Mouse (Mus musculus) common myeloid progenitor, adult 5-6 weeks (primary cell): ENCODE data around the gene Clec1b. TPM values are rescaled to one million over a fixed set of nuclear protein-coding genes. Genes with fewer than 3 reads are reported as not detected.
A peak's percentile ranks its signal among the peaks of the same experiment; 100 is the strongest.

ENCODE experiments used
- ATAC-seq: replicated peaks from 2 replicates; pipeline ENCODE4 v1.8.0; 2016; ENCODE audit warnings: low read depth, mild to moderate bottlenecking, moderate TSS enrichment, inconsistent platforms; ENCODE audit not compliant: poor library complexity, severe bottlenecking
- total RNA-seq: library from RNA; stranded (forward); fragments of 200-1000, 187-1606 nt; gene quantifications from 2 replicates; pipeline ENCODE4 v1.2.3, GENCODE M21; 2017

Gene Clec1b
- total RNA-seq, result 2.4 and 5.3 TPM in 2 replicates

DNA sequence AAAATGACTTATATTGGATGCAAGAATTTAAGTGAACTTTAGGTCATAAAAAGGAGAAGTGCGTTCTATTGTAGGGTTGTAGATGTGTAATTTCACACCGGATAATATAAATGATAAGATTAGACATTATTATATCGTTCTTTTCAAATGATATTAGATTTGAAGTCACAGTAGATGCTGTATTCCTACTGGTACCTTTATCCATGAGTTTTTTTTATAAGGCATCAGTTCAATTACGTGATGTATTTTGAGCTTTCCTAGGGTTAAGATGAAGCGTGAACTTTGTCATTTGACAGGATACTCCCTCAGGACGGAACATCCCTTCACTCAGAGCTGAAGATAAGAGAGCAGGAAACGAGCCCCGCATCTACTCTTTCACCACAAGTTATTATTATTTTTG lies at the start of gene Clec1b:
TSS of gene Clec1b (plus strand) at position 301 of the 400 bp plus-strand sequence.
- no peak for ATAC-seq

DNA sequence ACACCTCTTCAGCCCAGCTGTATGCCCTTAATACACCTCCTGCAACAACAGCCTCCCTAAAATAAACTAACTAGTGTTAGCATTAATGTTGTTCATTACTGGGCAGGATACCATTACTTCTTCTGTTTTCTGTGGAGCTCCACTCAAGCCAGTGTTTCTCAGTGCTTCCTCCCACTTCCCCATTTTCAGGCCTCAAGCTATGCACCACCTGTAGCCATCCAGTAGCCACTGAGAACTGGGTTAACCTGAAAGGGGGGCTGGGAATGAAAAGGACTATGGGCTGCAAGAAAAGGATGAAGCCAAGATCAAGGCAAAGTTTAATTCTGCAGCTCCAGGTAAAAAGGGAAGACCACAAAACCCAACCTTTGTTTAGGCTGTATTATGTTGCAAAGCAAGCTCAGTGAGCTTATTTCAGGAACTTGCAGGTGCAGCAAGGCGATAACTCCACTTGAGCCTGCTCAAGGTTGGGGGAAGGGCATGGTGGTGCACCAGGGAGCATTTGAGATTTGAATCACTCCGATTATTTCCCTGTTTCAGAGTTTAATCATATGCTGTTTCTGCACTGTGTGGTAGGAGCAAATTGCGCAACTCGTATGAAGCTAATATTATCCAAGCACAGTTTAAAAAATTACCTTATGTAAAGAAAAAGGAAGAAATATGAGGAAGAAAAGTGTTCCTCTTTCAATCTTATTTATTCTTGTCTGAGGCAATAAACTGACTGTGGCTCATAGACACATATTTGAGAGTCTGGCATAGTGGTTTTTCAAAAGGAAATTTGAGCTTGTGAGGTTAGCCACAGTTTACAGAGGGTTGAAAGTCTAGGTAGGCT lies 47.4 kb upstream of the Clec1b start:
- ATAC-seq, result peak; percentile 91

DNA sequence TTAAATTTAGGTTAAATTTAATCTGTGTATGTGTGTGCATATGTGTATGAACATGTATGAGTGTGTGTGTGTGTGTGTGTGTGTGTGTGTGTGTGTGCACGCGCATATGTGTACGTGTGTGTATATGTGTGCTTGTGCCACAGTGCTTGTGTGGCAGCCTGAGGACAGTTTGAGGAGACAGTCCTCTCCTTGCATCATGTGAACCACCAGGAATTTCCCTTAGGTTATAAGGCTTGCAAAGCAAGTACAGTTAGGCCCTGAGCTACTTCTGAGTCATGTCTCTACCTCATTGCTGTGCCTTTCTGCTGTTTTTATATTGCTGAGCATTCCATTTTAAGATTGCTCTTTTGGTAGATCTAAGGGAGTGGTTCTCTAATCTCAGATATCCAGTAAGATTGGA lies 46.0 kb upstream of the Clec1b start:
- no peak for ATAC-seq

DNA sequence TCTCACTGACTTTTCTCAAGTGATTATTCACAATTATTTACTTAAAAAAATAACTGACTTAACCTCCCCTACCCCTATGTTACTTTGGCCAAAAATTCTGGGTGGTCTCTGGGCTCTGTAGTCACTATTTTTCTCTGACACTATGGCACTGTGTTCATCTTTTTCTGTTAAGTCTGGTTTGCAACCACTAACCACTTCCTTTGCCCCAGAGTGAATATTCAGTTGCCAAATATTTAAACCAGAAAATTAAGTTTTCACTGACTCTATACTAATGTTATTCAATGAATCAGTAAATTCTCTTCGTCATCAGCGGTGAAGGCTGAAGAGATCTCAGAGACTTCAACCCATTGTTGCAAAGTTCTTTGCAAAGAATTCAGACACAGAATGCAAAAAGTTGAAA lies 41.3 kb upstream of the Clec1b start:
- peak; percentile 80 for ATAC-seq

DNA sequence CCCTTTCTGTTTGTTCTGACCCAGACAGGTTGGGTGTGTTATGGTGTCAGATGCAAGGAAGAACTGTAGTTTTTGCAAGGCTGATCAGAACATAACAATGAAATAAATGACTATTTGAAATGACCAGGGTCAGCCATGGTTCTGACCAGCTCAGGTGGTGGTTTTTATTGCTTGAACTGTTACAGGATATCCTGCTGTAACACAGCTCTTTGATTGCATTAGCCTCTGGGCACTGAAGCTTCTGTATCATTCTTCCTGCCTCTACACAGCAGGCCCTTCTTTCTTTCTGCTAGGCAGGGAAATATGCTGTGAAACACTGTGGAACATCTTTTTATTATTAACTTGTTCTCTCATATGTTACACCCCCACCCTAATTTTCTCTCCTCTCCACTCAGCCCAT lies 40.7 kb upstream of the Clec1b start:
- no peak for ATAC-seq

DNA sequence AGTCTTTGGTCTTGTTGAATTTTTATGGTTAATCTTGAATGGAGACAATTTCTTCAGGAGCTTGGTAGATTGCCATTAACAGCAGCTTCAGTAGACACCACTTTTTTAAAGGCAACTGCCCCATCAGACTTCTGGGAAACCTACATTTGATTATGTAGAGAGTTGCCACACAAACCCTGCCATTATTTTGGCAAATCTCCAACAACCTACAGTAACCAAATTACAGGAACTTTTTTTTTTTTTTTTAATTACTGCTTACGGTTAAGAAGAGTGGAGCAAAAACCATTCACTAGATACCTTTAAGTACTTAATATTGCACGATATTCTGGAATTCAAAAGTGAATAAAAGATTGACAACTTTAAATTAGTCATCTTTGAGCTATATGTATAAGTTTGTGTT lies 37.6 kb upstream of the Clec1b start:
- no peak for ATAC-seq

DNA sequence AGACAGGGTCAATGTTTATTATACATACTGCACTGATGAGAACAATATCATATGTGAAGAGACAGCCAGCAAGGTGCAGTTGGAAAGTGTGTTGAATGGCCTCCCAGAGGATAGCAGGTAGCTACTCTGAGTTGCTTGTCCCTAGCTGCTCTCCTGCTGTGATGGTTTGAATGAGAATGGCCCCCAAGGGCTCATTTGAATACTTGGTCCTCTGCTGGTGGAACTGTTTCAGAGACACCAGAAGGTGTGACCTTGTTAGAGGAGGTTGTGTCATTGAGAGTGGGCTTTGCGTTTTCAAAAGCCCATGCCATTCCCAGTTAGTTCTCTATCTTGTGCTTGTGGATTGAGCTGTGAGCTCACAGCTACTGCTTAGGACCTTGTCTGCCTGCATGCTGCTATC lies 33.2 kb upstream of the Clec1b start:
- no peak for ATAC-seq

DNA sequence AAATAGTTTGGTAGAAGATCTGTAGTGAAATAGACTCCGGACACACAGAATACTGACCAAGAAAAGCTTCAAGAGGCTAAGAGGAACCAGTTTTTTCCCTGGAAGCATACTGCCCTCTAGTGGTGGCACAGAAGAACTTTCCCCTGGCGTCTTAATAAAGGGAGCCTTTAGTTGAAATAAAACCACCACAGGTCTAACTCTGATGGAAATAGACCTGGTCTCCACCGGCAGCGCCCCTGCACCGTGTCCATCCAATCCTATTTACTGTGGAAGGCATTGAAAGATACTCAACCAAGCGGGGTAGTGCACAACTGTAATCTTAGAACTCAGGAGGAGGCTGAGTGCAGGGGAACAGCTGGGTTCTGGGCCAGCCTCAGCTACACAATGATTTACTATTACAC lies 31.1 kb upstream of the Clec1b start:
- peak; percentile 83 for ATAC-seq

DNA sequence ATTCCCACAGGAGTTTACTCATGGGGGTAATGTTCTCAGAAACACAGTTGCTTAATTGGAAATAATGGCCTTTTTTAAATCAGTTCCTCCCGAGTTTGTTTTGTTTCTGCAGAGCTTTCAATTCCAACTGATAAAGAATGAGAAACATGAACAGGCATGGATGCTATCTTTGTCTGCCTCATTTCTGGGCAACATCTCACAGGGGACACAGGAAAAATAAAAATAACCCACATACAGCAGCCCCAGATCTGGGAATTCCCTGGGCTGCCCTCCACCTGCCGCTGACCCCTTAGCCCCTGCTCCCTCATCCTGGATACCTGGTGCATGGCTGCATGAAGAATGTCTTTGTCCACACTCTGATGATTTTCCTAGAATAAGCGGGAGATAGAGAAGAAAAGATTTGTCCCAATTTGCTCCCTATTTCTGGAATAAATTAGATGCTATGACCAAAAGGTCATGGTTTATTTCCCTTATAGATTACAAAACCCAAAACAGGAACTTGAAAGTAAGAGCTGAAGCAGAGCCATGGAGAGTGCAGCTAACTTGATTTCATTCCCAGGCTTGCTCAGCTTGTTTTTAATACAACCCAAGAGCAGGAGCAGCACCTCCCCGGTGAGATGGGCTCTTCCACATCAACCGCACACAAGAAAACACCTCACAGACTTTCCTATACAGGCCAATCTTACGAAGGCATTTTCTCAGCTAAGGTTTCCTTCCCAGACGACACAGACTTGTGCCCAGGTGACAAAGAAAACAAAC lies 27.5 kb upstream of the Clec1b start:
- ATAC-seq, result 0 out of 2 replicates have a peak, but pooled peaks have one; percentile 30

DNA sequence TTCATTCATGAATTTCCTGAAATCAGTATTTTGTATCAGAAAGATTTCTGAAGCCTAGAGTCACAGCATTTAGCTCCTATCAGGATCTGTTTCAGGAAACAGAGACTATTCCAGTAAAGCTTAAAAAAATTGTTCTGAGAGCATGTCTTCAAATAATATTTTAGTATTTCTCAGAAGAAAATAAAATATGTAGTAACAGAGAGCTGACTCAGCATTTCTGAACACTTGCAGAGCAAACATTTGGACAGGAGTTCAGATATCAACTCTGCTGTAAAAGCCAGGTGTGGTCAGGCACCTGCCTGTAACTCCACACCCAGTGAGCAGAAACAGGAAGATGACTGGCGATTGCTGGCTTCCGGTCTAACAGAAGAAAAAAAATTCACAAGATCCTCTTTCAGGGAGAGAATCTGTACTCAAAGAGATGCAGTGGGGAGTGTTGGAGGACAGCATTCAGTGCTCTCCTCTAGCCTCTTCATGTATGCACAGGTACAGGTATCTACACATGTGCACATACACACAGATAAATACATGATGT lies 22.1 kb upstream of the Clec1b start:
- ATAC-seq, result peak; percentile 79

DNA sequence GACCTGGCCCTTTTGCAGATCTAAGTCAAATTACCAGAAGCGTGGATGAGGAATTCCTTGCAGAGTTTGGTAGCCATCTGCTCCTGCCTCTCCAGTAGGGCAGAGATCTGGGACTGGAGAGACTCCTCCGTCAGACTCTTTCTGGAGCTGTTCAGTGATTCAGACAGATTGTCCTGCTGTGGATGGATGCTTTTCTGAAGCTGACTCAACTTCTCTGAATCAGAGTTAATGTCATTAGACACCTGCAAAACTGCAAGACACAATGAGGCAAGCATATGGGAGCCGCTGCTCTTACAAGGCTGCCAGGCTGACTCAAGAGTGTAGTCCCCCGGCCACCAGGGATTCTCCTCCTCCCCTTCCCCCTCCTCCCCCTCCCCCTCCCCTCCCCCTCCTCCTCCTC lies 16.6 kb upstream of the Clec1b start:
- ATAC-seq, result no peak

DNA sequence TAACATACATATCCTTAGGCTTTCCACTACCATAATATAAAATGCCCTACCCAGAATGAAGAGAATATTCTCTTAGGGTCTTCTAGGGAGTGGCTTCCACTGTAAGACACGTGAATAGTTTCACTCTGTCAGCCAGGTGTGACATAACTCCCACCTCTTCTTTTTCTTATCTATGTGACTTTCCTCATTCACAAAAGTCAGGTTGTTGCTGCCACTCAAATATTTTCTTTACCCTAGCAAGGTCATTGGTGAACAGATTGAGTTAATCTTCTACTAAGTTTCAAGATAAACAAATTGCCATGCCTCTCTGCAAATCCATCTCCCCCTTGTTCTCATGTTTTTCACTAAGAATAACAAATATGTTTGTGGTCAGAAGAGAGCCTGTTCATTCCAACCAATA lies 15.4 kb upstream of the Clec1b start:
- ATAC-seq, result no peak

DNA sequence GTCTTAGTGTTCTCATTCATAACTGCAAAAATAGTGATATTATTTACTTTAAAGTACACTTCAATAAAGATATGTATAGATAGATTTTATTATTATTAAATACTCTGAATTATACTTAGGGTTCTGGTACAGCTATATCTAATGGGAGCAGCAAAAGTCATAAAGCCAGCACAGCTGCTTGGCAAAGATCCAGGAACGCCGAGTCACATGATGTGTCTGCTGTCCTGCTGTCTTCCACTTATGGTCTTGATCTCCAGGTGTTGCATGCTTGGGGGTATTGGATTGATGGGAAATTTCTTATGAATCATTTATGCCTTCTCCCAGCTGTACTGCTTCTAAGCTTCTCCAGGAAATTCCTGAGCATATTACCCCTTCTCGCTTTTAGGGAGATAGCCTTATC lies 13.6 kb upstream of the Clec1b start:
- ATAC-seq, result no peak

DNA sequence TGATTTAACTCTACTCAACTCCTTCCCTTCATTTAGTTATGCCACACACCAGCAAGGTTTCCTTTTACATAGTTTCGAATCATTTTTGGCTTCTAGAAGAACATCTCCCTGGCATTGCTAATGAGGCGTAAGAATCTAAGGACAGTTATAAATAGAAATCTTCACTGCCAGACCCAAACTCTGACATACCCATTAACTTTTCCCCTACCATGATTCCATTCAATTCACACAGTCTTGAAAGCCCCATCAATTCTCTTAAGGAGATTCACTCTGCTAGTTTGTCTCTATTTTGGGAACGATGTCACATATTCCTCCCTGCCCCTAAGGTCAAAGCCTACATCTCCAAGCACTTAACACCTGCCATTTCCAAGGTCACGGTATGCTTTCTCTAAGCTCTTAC lies 12.1 kb upstream of the Clec1b start:
- no peak for ATAC-seq

DNA sequence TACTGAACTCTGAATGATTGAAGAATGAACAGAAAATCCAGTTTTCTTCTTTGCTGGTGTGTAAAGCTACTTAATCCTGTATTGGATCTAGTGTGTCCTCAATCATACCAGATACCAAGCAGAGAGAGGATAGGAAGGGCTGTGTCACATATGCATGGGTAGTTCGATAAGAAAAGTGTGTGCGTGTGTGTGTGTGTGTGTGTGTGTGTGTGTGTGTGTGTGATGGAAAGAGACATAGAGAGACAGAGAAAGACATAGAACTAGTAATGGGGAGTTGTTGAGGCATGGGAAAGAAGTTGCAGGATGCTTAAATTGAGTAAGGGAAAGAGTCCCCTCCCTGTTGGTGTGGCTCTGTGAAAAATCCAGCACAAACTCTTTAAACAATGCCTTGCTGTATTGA lies 11.3 kb upstream of the Clec1b start, which contains the start of gene Clec12b:
TSS of gene Clec12b (minus strand) at position 101 of the 400 bp plus-strand sequence.
- ATAC-seq, result no peak

DNA sequence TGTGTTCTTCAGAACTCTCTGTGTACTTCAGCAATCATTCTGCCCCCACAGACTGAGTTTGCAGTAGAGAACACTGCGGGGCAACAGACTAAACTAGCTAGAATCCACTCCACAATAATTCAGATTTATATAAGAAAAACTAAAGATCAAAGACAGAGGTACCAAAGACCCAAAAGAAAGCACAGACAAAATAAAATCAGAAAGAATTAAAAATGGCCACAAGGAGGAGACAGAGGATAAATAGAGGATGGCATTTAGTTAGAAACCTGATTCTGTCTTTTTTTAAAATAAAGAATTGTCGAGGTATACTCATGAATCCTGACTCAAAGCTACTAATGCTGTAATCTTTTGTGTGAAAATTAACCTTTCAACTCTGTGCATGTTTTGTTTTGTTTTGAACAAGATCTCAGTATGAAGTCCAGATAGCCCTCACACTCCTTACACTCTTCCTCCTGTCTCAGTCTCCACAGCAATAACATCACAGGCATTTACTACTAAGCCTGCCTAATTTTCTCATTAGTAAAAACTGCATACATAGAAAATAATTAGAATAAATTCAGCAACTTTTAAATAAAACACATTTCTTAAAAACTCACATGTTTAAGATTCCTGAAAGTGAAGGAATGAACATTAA lies 3.9 kb upstream of the Clec1b start:
- peak; percentile 68; the same call in 1 of the 2 replicates for ATAC-seq

DNA sequence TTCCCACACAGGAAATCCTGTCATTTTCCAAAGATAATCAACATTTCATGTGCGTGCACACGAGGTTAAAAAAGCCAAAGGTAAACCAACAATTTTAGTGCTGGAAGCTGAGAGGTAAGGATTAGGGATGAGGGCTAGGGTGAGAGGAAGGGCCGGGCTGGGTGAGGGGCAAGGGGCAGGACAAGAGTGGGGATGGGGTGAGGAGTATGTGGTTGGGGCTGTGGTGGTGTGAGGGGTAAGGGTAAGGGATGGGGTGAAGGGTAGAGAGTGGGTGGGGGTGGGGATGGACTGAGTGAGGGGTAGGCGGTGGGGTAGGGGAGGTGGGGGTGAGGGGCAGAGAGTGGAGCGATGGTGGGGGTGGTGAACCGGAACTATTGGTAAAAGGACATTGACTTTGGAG lies 3.4 kb upstream of the Clec1b start:
- no peak for ATAC-seq

DNA sequence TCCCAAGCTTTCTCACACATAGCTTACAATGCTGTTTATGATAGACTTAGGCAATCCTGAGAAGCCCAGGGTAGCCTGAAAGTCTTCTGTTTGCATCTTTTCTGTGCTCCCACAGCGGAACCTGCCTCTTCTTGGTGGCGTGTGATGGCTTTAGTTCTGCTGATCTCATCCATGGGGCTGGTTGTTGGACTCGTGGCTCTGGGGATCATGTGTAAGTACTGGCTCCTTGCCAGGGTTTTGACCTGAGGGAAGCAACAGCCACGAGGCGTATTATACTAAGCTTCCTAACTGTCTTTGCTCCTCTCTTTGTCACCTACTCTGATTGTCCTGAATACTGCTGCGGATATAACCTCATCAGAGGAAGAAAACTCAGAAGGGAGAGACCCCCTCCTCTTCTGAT lies 2.8 kb downstream of the Clec1b start:
- peak; percentile 40; the same call in 1 of the 2 replicates for ATAC-seq

DNA sequence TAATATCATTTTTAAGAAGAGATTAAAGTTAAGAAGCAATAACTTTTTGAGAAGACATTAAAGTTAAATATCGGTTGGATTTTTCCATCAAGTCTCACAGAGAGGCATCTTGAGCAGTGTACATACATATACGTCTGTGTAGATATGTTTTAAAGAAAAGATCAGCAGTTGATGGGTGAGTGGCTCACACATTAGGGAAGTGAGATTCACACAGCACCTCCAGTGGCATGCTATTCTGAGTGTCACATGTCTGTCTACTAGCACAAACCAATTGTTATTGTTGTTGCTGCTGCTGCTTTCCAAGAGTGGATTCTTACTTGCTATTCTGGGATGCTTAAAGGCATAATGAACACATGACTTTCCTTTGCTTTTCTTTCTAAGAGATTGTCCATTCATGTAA lies 5.3 kb downstream of the Clec1b start:
- ATAC-seq, result no peak

DNA sequence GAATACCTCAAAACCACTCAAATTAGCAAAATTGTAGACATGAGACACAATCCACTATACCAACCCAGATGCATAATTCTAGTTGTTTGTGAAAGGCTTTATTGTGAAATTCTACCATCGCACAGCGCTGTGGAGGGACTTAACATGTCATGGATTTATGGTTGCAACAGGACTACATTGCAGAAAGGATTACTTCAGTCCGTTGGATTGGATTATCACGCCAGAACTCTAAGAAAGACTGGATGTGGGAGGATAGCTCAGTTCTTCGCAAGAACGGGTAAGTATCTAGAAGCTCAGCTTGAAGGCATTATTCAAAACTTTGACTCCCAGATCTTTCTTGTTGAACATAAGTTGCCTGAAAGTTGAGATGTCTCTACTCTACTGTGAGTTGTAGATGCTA lies 6.3 kb downstream of the Clec1b start:
- no peak for ATAC-seq

DNA sequence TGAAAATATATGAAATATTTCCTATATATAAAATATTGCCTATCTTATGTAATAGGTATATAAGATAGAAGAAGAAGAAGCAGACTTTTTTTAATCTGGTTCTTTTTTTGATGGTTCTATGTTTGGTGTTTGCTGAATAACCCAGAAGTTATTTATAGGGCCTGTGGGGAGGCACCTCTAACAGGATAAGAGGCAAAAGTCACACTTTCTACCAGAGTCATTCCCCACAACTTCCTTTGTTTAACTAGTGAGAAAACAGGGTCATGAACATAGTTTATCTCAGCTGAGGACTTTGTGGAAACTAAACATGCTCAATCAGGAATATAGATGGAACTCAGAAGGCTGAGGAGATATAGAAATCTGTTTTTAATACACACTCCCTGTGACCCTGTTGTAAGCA lies 8.9 kb downstream of the Clec1b start:
- ATAC-seq, result peak; percentile 75
